Mouse (Mus musculus) MEL (cell line): ENCODE results near the gene Usf3. TPM values are rescaled to one million over a fixed set of nuclear protein-coding genes. Genes with fewer than 3 reads are reported as not detected.

Experiments
- DNase-seq: peaks from one replicate; pipeline ENCODE4 v3.0.0; 2011; ENCODE audit warnings: low read depth, low spot score
- H3K27ac ChIP-seq: 2 replicates; pipeline ENCODE4 v1.5.1; 2012; ENCODE audit warnings: low read depth, mild to moderate bottlenecking, control low read depth, low read length, moderate library complexity; ENCODE audit not compliant: control insufficient read depth
- H3K27me3 ChIP-seq, 2 experiments: fragments of 150-350 bp in 1 of 2; sonication (generic) in 1 of 2; 2 replicates each; pipeline ENCODE4 v1.6.1; 2012; ENCODE audit warnings: low read length in 2 of 2, mild to moderate bottlenecking in 2 of 2, improper control_type of control experiment in 1 of 2, moderate library complexity in 1 of 2; ENCODE audit not compliant: insufficient read depth in 2 of 2, control insufficient read depth in 1 of 2
- H3K36me3 ChIP-seq, 2 experiments: 2 replicates each; pipeline ENCODE4 v1.6.1; 2012 to 2014; ENCODE audit warnings: low read length in 2 of 2, improper control_type of control experiment in 1 of 2, inconsistent platforms in 1 of 2, mild to moderate bottlenecking in 1 of 2; ENCODE audit not compliant: insufficient read depth in 2 of 2, control insufficient read depth in 1 of 2
- H3K4me1 ChIP-seq, 2 experiments: fragments of 150-350 bp in 1 of 2; sonication (generic) in 1 of 2; 2 replicates each; pipeline ENCODE4 v1.6.1; 2012; ENCODE audit warnings: low read length in 2 of 2, improper control_type of control experiment in 1 of 2, mild to moderate bottlenecking in 1 of 2; ENCODE audit not compliant: insufficient read depth in 2 of 2, control insufficient read depth in 1 of 2
- H3K4me3 ChIP-seq, 2 experiments: fragments of 150-350 bp in 1 of 2; sonication (generic) in 1 of 2; 2 replicates each; pipeline ENCODE4 v1.5.1; 2012; ENCODE audit warnings: low read depth in 2 of 2, low read length in 2 of 2, mild to moderate bottlenecking in 2 of 2, moderate library complexity in 2 of 2, control low read depth in 1 of 2, improper control_type of control experiment in 1 of 2; ENCODE audit not compliant: control insufficient read depth in 1 of 2, insufficient read depth in 1 of 2
- H3K79me2 ChIP-seq: 2 replicates; pipeline ENCODE4 v1.6.1; 2012; ENCODE audit warnings: mild to moderate bottlenecking, low read length, moderate library complexity; ENCODE audit not compliant: control insufficient read depth, poor library complexity, insufficient read depth
- H3K9ac ChIP-seq: 2 replicates; pipeline ENCODE4 v1.6.1; 2012; ENCODE audit warnings: low read depth, mild to moderate bottlenecking, control low read depth, low read length, moderate library complexity; ENCODE audit not compliant: control insufficient read depth, poor library complexity, severe bottlenecking
- H3K9me3 ChIP-seq: fragments of 150-350 bp; sonication (generic); replicated peaks from 2 replicates; pipeline ENCODE4 v1.6.1; 2012; ENCODE audit warnings: mild to moderate bottlenecking, low read length, improper control_type of control experiment, moderate library complexity; ENCODE audit not compliant: insufficient read depth
- CHD2 ChIP-seq: IDR thresholded peaks from 2 replicates; pipeline ENCODE4 v1.6.1; 2011; ENCODE audit warnings: low read length, improper control_type of control experiment
- CTCF ChIP-seq, 3 experiments: IDR thresholded peaks in 2 of 3; conservative IDR thresholded peaks in 1 of 3; 2 replicates each; pipeline ENCODE4 v1.5.1; 2011 to 2012; ENCODE audit warnings: low read length in 3 of 3, low read depth in 2 of 3, mild to moderate bottlenecking in 2 of 3, improper control_type of control experiment in 1 of 3, inconsistent platforms in 1 of 3, mixed read lengths in 1 of 3, moderate library complexity in 1 of 3; ENCODE audit not compliant: control insufficient read depth in 1 of 3, insufficient read depth in 1 of 3, poor library complexity in 1 of 3, severe bottlenecking in 1 of 3
- ELF1 ChIP-seq: IDR thresholded peaks from 2 replicates; pipeline ENCODE4 v1.6.1; 2014; ENCODE audit warnings: low read depth, mild to moderate bottlenecking, inconsistent platforms, low read length, improper control_type of control experiment, moderate library complexity
- EP300 ChIP-seq, 2 experiments: IDR thresholded peaks; 2 replicates each; pipeline ENCODE4 v1.6.1; 2011; ENCODE audit warnings: improper control_type of control experiment in 2 of 2, low read length in 2 of 2, low read depth in 1 of 2, mild to moderate bottlenecking in 1 of 2
- ETS1 ChIP-seq: IDR thresholded peaks from 2 replicates; pipeline ENCODE4 v1.6.1; 2012; ENCODE audit warnings: low read depth, mild to moderate bottlenecking, inconsistent platforms, low read length, improper control_type of control experiment, moderate library complexity
- GATA1 ChIP-seq: IDR thresholded peaks from 2 replicates; pipeline ENCODE4 v1.6.1; 2011; ENCODE audit warnings: low read depth, low read length, improper control_type of control experiment
- MAX ChIP-seq: IDR thresholded peaks from 2 replicates; pipeline ENCODE4 v1.6.1; 2011; ENCODE audit warnings: low read length, improper control_type of control experiment
- MXI1 ChIP-seq: IDR thresholded peaks from 2 replicates; pipeline ENCODE4 v1.6.1; 2011; ENCODE audit warnings: mild to moderate bottlenecking, low read depth, low read length, improper control_type of control experiment
- MYC ChIP-seq: IDR thresholded peaks from 2 replicates; pipeline ENCODE4 v1.6.1; 2011; ENCODE audit warnings: low read depth, mild to moderate bottlenecking, low read length, improper control_type of control experiment, moderate library complexity
- NRF1 ChIP-seq: IDR thresholded peaks from 2 replicates; pipeline ENCODE4 v1.6.1; 2014; ENCODE audit warnings: low read depth, mild to moderate bottlenecking, inconsistent platforms, low read length, improper control_type of control experiment, moderate library complexity; ENCODE audit not compliant: poor library complexity, insufficient read depth, severe bottlenecking
- POLR2AphosphoS2 ChIP-seq: IDR thresholded peaks from 2 replicates; pipeline ENCODE4 v1.6.1; 2011; ENCODE audit warnings: low read length, improper control_type of control experiment
- RAD21 ChIP-seq: IDR thresholded peaks from 2 replicates; pipeline ENCODE4 v1.6.1; 2011; ENCODE audit warnings: mild to moderate bottlenecking, low read depth, low read length, improper control_type of control experiment
- SIN3A ChIP-seq: IDR thresholded peaks from 2 replicates; pipeline ENCODE4 v1.6.1; 2012; ENCODE audit warnings: low read length, improper control_type of control experiment, inconsistent platforms
- ZKSCAN1 ChIP-seq: IDR thresholded peaks from 2 replicates; pipeline ENCODE4 v1.6.1; 2012; ENCODE audit warnings: low read depth, mild to moderate bottlenecking, inconsistent platforms, low read length, improper control_type of control experiment, moderate library complexity
- ZNF384 ChIP-seq: IDR thresholded peaks from 2 replicates; pipeline ENCODE4 v1.6.1; 2012; ENCODE audit warnings: low read depth, mild to moderate bottlenecking, inconsistent platforms, low read length, improper control_type of control experiment
- polyA plus RNA-seq, 2 experiments: library from polyadenylated mRNA; stranded (reverse) in 1 of 2; unstranded in 1 of 2; fragments of >175 nt in 1 of 2; fragments of >200 nt in 1 of 2; gene quantifications; 2 replicates each; pipeline versions ENCODE4 v1.2.1 to v1.2.4; 2012; ENCODE audit warnings: low replicate concordance in 2 of 2, low read depth in 1 of 2; ENCODE audit not compliant: insufficient read length in 2 of 2, insufficient read depth in 1 of 2, missing spikeins in 1 of 2
- total RNA-seq: library from RNA; depleted of rRNA; stranded (reverse); fragments of 300-350 nt; gene quantifications from 2 replicates; pipeline ENCODE4 v1.2.3, GENCODE M21; 2012

Usf3 gene
- total and polyA plus RNA-seq, 3 experiments: 3.4 to 89.6 (median 11.0) TPM

DNA sequence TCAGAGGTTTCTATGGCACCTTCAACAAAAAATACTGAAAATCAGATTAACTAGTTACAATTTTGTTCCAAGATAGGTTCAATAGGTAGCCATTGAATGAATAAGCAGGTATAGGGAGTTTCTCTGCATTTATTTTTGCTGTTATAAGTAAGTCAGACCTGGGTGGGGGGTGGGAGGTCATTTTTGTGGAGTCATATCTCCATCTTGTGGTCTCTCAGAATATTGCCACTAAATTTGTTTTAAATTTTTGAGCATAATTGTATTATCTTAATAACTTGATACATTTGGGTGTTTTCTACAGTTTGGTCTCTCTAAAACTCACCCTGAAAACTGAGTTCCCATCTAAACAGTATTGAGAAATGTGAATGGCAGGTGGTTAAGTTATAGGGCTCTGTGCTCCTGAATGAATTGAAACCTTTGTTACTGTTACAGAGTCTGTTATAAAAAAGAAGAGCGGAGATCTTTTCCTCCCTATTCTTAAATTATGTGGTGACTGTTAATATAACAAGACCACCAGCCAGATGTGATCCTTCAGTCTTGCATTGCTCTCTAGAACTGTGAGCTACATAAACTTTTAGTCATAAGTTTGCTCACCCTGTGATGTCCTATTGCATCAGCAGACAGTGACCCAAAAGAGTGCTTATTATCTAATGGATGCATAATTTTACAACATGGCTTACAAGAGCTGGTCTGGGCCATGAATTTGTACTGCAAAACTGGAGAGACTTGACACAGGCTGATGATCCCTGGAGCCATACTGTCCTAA lies 23.9 kb upstream of the Usf3 start:
- TF ChIP-seq RAD21 (peak; percentile 16; the same call in 1 of the 2 replicates), CHD2 (no peak), CTCF (IDR thresholded peaks at IDR 0.05 in 2 of 3, conservative IDR thresholded peaks at IDR 0.05 in 1 of 3; ENCODE audit: control insufficient read depth in 1 of 3, insufficient read depth in 1 of 3, low read depth in 2 of 3, low read length in 3 of 3, poor library complexity in 1 of 3, severe bottlenecking in 1 of 3) (peak in 1 of 3 experiments; percentile 33; a peak in 2 of 6 replicates), POLR2AphosphoS2 (0 out of 2 replicates have a peak, but pooled peaks have one; percentile 15)
- TF ChIP-seq, all 39 proteins: peak for 3
- H3K4me3 ChIP-seq: no peak overlapping the region
- DNase-seq: no peak
- H3K9me3 ChIP-seq: no peaks in the 10 kb centered on the region
- peaks cover 5 to 23% of the 10 kb centered on the region in 2 experiments; a peak in 3 of 4 replicates for H3K4me1 ChIP-seq
- H3K27me3 ChIP-seq: no peaks in the 10 kb centered on the region
- peaks cover 59% of the 10 kb centered on the region for H3K79me2 ChIP-seq
- no peak overlapping the region for H3K27ac ChIP-seq
- H3K36me3 ChIP-seq: peaks cover 9 to 47% of the 10 kb centered on the region in 2 experiments
- H3K9ac ChIP-seq: no peak overlapping the region

DNA sequence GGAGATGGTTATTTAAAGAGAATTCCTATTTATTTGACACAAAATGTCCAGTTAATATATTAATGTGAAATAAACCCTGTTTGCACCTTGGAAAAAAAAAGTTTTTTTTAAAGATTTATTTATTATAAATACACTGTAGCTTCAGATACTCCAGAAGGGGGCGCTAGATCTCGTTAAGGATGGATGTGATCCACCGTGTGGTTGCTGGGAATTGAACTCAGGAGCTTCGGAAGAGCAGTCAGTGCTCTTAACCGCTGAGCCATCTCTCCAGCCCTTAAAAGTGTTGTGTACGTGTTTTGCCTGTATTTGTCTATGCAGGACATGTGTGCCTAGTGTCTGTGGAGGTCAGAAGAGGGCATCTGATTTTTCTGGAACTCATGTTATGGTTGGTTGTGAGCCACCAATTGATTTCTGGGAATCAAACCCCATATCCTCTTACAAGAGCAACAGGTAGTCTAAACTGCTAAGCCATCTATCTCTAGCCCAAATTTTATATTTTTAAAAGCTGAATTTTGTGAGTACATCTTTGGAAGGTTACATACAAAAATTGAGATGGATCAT lies 18.5 kb upstream of the Usf3 start:
- Histone ChIP-seq H3K4me1 (peaks cover 7 to 29% of the 10 kb centered on the region in 2 experiments; a peak in 3 of 4 replicates), H3K36me3 (peaks cover 34 to 39% of the 10 kb centered on the region in 2 experiments)

DNA sequence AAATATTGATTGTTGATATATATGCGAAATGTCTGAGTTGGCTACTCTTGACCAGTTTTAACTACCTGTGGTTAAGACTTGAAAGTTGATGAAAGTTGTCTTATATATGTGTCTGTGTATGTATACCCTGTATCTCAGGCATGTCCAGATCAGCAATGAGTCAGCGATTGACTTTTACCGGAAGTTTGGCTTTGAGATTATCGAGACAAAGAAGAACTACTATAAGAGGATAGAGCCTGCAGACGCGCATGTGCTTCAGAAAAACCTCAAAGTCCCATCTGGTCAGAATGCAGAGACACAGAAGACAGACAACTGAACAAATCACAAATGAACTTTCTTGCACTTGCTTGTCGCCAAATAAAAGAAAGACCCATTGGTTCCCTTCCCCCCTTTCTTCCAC lies 13.7 kb upstream of the Usf3 start:
- Histone ChIP-seq H3K4me3 (no peak overlapping the region), H3K9ac (no peak overlapping the region), H3K4me1 (peaks cover 7 to 20% of the 10 kb centered on the region in 2 experiments; a peak in 3 of 4 replicates), H3K27me3 (no peaks in the 10 kb centered on the region), H3K79me2 (peaks cover 7% of the 10 kb centered on the region), H3K27ac (peak overlapping the region; percentile 56), H3K36me3 (peaks cover 34 to 48% of the 10 kb centered on the region in 2 experiments), H3K9me3 (no peaks in the 10 kb centered on the region)
- peak in 1 of 2 experiments; percentile 26; a peak in 2 of 4 replicates for TF ChIP-seq EP300 (IDR thresholded peaks at IDR 0.05; ENCODE audit: low read depth in 1 of 2, low read length in 2 of 2)
- TF ChIP-seq ELF1: 0 out of 2 replicates have a peak, but pooled peaks have one; percentile 27
- peak; percentile 64 for TF ChIP-seq MXI1
- no peak for TF ChIP-seq CTCF (IDR thresholded peaks at IDR 0.05 in 2 of 3, conservative IDR thresholded peaks at IDR 0.05 in 1 of 3; ENCODE audit: control insufficient read depth in 1 of 3, insufficient read depth in 1 of 3, low read depth in 2 of 3, low read length in 3 of 3, poor library complexity in 1 of 3, severe bottlenecking in 1 of 3)
- TF ChIP-seq GATA1: peak; percentile 59; the same call in 1 of the 2 replicates
- TF ChIP-seq ETS1: peak; percentile 60
- peak; percentile 67 for TF ChIP-seq NRF1
- peak; percentile 82 for TF ChIP-seq MYC
- no peak; the same call in none of the 2 replicates for TF ChIP-seq SIN3A
- TF ChIP-seq ZKSCAN1: no peak
- DNase-seq: peak; percentile 73

More for the DNA sequence above, 18.5 kb upstream of the Usf3 start:
- Histone ChIP-seq H3K27ac (no peak overlapping the region), H3K79me2 (peaks cover 27% of the 10 kb centered on the region), H3K9ac (no peak overlapping the region), H3K4me3 (no peak overlapping the region), H3K27me3 (no peaks in the 10 kb centered on the region), H3K9me3 (no peaks in the 10 kb centered on the region)
- DNase-seq: no peak
- TF ChIP-seq CTCF (IDR thresholded peaks at IDR 0.05 in 2 of 3, conservative IDR thresholded peaks at IDR 0.05 in 1 of 3; ENCODE audit: control insufficient read depth in 1 of 3, insufficient read depth in 1 of 3, low read depth in 2 of 3, low read length in 3 of 3, poor library complexity in 1 of 3, severe bottlenecking in 1 of 3): peak; percentile 15 to 23 (median 21); a peak in 4 of 6 replicates
- no peak for TF ChIP-seq MAX
- TF ChIP-seq ZNF384: peak; percentile 25; the same call in 1 of the 2 replicates
